Mouse (Mus musculus): ENCODE data around the gene Map4k5.

- no peak for TF ChIP-seq EP300 (IDR thresholded peaks at IDR 0.05; ENCODE audit: insufficient read depth, low read depth, low read length)
- no peak for TF ChIP-seq POLR2A (IDR thresholded peaks at IDR 0.05; ENCODE audit: insufficient read depth, low read length)
Observed at GRCm38 (mm10) chr12:69877842-69878363, 15.1 kb downstream of the Map4k5 start.

Data from ES-Bruce4 (cell line).